Mouse (Mus musculus) neural tube, embryonic 11.5 days (tissue): ENCODE data around the gene L3mbtl2. TPM values are rescaled to one million over a fixed set of nuclear protein-coding genes. Genes with fewer than 3 reads are reported as not detected.
A peak's percentile ranks its signal among the peaks of the same experiment; 100 is the strongest.

Experiments used
- ATAC-seq: fragments of 200-750 bp; cut with Nextera tagmentation; 2 replicates; pipeline ENCODE4 v1.8.0; 2017; ENCODE audit warnings: moderate number of reproducible peaks, mild to moderate bottlenecking, moderate TSS enrichment, moderate library complexity; ENCODE audit not compliant: insufficient read depth, low FRiP score, low TSS enrichment
- DNase-seq: peaks from one replicate; pipeline ENCODE4 v3.0.0-alpha.2; 2015; ENCODE audit warnings: low spot score
- H3K27ac ChIP-seq: fragments of 300-500 bp; sonication (generic); 2 replicates; pipeline ENCODE4 v1.5.1; 2014; ENCODE audit warnings: low read depth, mild to moderate bottlenecking, low read length
- H3K27me3 ChIP-seq: fragments of 300-500 bp; sonication (generic); 2 replicates; pipeline ENCODE4 v1.6.1; 2014; ENCODE audit warnings: mild to moderate bottlenecking, low read length, mixed read lengths; ENCODE audit not compliant: control insufficient read depth, insufficient read depth
- H3K36me3 ChIP-seq: fragments of 300-500 bp; sonication (generic); 2 replicates; pipeline ENCODE4 v1.6.1; 2014; ENCODE audit warnings: mild to moderate bottlenecking, low read length, moderate library complexity, mixed read lengths; ENCODE audit not compliant: control insufficient read depth, insufficient read depth
- H3K4me1 ChIP-seq: fragments of 300-500 bp; sonication (generic); 2 replicates; pipeline ENCODE4 v1.6.1; 2014; ENCODE audit warnings: low read length, mixed read lengths; ENCODE audit not compliant: control insufficient read depth, insufficient read depth
- H3K4me2 ChIP-seq: fragments of 300-500 bp; sonication (generic); 2 replicates; pipeline ENCODE4 v1.6.1; 2014; ENCODE audit warnings: low read depth, mild to moderate bottlenecking, moderate library complexity
- H3K4me3 ChIP-seq: fragments of 300-500 bp; sonication (generic); 2 replicates; pipeline ENCODE4 v1.5.1; 2014; ENCODE audit warnings: low read depth, low read length
- H3K9ac ChIP-seq: fragments of 300-500 bp; sonication (generic); 2 replicates; pipeline ENCODE4 v1.6.1; 2014; ENCODE audit warnings: mild to moderate bottlenecking, low read length
- H3K9me3 ChIP-seq: fragments of 300-500 bp; sonication (generic); 2 replicates; pipeline ENCODE4 v1.6.1; 2016; ENCODE audit warnings: low read length; ENCODE audit not compliant: control insufficient read depth
- WGBS: fragments of 180-500 bp; shearing (Covaris S2); extraction: QIAGEN DNeasy Blood & Tissue Kit; methylation state at CpG from one replicate; pipeline ENCODE4 v1.1.7; 2014; 5-methylcytosine and 5-hydroxymethylcytosine counted together
- polyA plus RNA-seq: library from polyadenylated mRNA; unstranded; fragments of >200 nt; fragmentation: Nextera tagmentation; extraction: Ambion mirVana; gene quantifications from 2 replicates; pipeline ENCODE4 v1.2.1, GENCODE M21; 2014

The L3mbtl2 gene
- polyA plus RNA-seq, 1 experiment from 2014 or later, result 28.6 TPM

DNA sequence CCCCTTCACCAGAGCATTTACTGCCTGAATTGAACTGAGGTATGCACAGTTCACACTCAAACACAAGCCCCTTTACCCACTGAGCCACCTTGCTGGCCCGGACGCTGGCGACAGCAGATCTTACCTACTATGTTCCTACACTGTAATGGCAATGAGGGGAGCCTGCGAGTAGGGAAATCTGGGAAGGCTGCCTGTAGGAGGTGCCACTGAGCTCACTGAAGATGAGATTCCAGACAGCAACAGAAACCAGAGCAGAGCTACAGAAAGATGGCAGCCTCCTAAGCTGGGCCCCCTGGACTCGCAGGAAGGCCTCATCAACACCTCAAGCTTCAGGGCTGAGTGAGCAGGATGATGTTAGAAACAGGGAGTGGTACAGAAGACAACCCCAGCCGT is 55.4 kb downstream of the L3mbtl2 start:
- no peaks in the 10 kb centered on the region for H3K4me1 ChIP-seq
- no peak overlapping the region for H3K27ac ChIP-seq
- no peak overlapping the region for H3K9ac ChIP-seq
- 91% methylated on average over 6 of the region's 6 CpGs for WGBS
- H3K27me3 ChIP-seq, result no peaks in the 10 kb centered on the region
- H3K36me3 ChIP-seq, result peaks cover 39% of the 10 kb centered on the region
- H3K9me3 ChIP-seq, result no peaks in the 10 kb centered on the region
- H3K4me2 ChIP-seq, result no peak overlapping the region
- H3K4me3 ChIP-seq, result no peak overlapping the region
- ATAC-seq, result no peak
- DNase-seq, result no peak

DNA sequence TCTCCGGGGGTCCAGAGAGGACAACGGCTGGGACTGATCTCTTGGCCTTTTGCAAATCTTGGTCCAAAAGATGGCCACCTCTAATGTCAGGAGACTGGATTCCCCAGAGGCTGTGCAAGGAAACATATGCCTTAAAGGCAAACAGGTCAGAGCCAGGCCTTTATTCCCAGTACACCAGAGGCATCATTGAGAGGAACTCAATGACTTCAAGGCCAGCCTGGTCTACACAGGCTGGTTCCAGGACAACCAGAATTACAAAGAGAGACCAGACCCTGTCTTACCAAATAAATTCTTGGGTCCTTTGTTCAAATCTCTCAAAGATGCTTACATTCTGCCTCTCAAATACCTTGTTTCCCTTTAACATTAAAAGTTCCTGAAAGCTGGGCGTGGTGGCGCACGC is 58.7 kb downstream of the L3mbtl2 start:
- DNase-seq, result no peak
- H3K9me3 ChIP-seq, result no peaks in the 10 kb centered on the region
- H3K4me1 ChIP-seq, result no peaks in the 10 kb centered on the region
- 95% methylated on average over 5 of the region's 5 CpGs for WGBS
- no peak overlapping the region for H3K4me3 ChIP-seq
- ATAC-seq, result no peak
- H3K4me2 ChIP-seq, result no peak overlapping the region
- H3K9ac ChIP-seq, result no peak overlapping the region
- H3K36me3 ChIP-seq, result peaks cover 30% of the 10 kb centered on the region
- no peak overlapping the region for H3K27ac ChIP-seq
- no peaks in the 10 kb centered on the region for H3K27me3 ChIP-seq

DNA sequence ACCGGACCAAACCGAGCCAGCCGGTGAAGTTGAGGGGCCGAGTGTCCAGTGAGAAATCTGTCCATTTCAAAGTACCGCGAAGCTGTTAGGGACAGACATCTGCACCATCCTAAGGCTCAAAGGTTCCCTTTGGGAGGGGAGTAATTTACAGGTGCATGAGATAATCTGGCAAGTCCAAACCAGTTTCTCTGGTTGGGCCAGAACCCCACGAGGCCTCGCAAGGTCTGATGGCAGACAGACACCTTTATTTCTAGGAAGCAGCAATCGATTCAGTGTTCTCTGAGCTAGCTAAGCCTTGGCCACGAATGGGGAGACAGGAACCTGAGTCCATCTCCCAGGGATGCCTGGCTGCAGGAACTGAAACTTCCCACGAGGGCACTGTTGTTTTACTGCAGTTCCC is 60.0 kb downstream of the L3mbtl2 start:
- Histone ChIP-seq H3K36me3 (peaks cover 28% of the 10 kb centered on the region), H3K4me3 (no peak overlapping the region), H3K27me3 (no peaks in the 10 kb centered on the region), H3K9me3 (no peaks in the 10 kb centered on the region), H3K27ac (no peak overlapping the region), H3K9ac (no peak overlapping the region), H3K4me1 (peaks cover 5% of the 10 kb centered on the region), H3K4me2 (no peak overlapping the region)
- DNase-seq, result no peak
- ATAC-seq, result no peak
- WGBS, result 86% methylated on average over 11 of the region's 11 CpGs

DNA sequence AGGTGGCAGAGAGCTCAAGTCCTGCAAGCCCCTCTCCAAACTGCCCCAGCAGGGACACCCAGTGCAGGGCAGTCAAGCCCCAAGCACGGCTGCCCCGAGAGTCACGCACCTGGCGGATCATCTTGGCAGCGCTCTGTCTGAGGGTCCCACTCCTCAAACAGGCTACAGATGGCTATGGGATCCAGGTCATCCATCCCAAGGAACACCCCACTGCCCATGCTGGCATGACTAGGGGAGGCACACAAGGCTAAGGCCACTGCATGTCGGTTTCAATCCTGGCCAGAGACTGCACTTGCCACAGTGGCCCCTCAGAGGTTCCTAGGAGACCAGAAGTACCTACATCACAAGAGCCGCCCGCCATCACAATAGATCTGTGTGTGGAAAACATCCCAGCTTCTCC is 62.3 kb downstream of the L3mbtl2 start:
- H3K4me1 ChIP-seq, result peaks cover 9% of the 10 kb centered on the region
- no peak overlapping the region for H3K27ac ChIP-seq
- no peaks in the 10 kb centered on the region for H3K9me3 ChIP-seq
- H3K27me3 ChIP-seq, result no peaks in the 10 kb centered on the region
- no peak for DNase-seq
- 97% methylated on average over 8 of the region's 8 CpGs for WGBS
- H3K9ac ChIP-seq, result no peak overlapping the region
- H3K4me3 ChIP-seq, result no peak overlapping the region
- no peak overlapping the region for H3K4me2 ChIP-seq
- peaks cover 11% of the 10 kb centered on the region for H3K36me3 ChIP-seq
- ATAC-seq, result no peak

DNA sequence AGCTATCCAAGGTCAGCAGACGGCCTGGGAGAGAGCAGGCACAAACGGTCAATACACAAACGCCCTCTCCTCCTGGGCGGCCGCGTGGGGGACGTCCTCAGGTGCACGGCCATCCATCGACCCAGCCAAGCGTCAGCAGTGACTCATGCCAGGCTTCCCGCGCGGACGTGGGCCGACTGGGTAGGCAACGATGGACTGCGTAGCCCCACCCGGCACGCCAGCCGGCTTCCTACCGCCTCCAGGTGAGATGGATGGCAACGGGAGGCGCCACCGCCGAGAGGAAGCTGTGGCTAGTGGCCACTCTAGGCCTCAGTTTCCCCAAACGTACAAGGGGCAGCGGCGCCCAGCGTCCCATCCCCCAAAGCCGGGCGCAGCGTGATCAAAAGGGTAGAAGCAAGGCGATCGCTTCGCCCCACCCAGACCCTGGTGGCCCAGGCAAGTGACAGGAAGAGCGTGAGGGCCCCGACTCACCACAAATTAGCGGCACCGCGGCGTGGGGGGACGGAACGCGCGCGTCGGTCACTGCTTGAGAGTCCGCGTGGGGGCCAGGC is 65.6 kb downstream of the L3mbtl2 start:
- Histone ChIP-seq H3K9ac (peak overlapping the region; percentile 92), H3K4me3 (peak overlapping the region; percentile 100), H3K9me3 (no peaks in the 10 kb centered on the region), H3K27ac (no peak overlapping the region), H3K27me3 (no peaks in the 10 kb centered on the region), H3K4me2 (peak overlapping the region; percentile 92), H3K36me3 (peaks cover under 1% of the 10 kb centered on the region; the same call in 1 of the 2 replicates), H3K4me1 (peaks cover 9% of the 10 kb centered on the region)
- under 1% methylated on average over 49 of the region's 49 CpGs for WGBS
- DNase-seq (no peak), ATAC-seq (peak; percentile 60; the same call in 1 of the 2 replicates)

DNA sequence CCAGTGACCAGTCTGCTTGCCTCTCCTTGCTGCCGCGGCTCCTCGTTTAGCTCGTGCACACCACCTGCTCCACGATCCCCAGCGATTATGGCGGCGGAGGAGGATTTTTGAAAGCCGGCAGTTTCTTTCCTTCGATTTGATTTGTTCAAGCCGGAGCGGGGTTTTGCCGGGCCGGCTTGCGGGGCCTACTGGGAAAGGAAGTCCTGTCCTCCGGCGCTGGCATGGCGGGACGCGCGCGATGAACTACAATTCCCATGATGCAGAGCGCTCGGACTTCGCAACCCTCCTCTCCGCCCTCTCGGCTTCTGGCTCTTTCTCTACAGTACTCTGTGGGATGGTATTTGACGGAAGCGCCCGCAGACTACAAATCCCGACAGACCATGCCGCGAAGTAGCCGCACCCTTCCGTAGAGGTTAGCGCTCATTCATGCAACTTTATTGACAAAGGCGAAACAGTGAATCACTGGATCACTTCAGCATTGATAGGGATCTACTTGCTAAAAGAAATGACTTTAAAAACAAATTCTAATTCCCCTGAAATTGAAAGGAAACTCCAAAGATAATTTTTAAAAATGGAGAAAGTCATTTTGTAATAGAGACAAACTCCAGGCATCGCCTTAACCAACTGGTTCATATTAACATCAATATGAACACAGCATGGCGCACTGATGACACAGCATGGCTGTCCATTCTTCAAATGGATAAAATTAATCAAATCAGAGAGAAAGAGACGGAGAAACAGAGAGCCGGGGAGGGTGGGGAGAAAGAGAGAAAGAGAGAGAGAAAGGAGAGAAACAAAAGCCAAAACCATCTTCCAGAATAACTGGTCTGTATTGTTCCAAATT is 66.3 kb downstream of the L3mbtl2 start:
- 5% methylated on average over 41 of the region's 41 CpGs for WGBS
- Histone ChIP-seq H3K4me3 (peak overlapping the region; percentile 100), H3K9me3 (no peaks in the 10 kb centered on the region), H3K9ac (peak overlapping the region; percentile 92), H3K36me3 (no peaks in the 10 kb centered on the region), H3K4me1 (peaks cover 9% of the 10 kb centered on the region), H3K4me2 (peak overlapping the region; percentile 92), H3K27me3 (no peaks in the 10 kb centered on the region), H3K27ac (no peak overlapping the region)
- peak; percentile 99 for DNase-seq
- ATAC-seq, result peak; percentile 99

DNA sequence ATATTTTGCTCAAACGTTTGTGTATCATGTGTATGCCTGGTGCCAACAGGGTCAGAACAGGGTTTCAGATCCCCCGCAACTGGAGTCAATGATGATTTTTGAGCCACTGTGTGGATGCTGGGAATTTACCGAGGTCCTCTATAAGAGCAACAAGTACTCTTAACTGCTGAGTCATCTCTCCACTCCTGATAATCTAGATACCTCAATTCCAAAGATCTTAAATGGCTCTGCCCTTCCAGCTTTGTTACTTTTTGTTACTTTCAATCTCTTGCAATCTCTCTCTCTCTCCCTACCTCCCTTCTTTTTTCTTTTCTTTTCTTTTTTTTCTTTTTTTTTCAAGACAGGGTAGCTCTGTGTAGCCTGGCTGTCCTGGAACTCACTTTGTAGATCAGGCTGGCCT is 71.4 kb downstream of the L3mbtl2 start:
- no peaks in the 10 kb centered on the region for H3K4me1 ChIP-seq
- no peaks in the 10 kb centered on the region for H3K36me3 ChIP-seq
- H3K9ac ChIP-seq, result no peak overlapping the region
- no peaks in the 10 kb centered on the region for H3K27me3 ChIP-seq
- H3K4me2 ChIP-seq, result no peak overlapping the region
- DNase-seq (no peak), ATAC-seq (no peak)
- H3K4me3 ChIP-seq, result no peak overlapping the region
- 67% methylated on average over 3 of the region's 3 CpGs for WGBS
- no peaks in the 10 kb centered on the region for H3K9me3 ChIP-seq
- H3K27ac ChIP-seq, result no peak overlapping the region
